18 mouse cellular contexts compared by ENCODE assay signal in the genomic region with DNA sequence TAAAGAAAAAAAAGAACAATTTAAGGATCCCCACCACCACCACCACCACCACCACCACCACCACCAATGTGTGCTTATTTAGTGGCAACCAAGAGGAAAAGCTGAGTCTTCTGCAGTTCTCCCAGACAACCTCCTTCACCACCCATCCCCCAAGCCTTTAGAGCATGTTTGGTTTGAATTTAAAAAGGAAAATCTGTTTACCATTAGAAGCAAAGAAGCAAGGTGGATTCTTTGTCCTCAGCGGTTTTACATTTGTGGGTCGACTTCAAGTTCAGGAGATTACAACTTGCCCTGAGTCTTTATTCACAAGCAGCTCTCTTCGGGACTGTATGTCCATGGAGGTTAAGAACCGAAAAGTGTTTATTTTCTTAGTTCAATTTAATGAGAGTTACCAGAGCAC. TPM values are rescaled to one million over a fixed set of nuclear protein-coding genes. Genes with fewer than 3 reads are reported as not detected.
A peak's percentile ranks its signal among the peaks of the same experiment; 100 is the strongest.
DNase-seq lines count a peak whose midpoint lies in the region; ATAC-seq lines count a peak whose summit lies in the region.
"Had no signal": no experiment of that assay in that cellular context is flagged by ENCODE, and none has a peak within 500 bp of the region (broad histone marks: within the 10 kb centered on the region; RNA-seq: fewer than 3 reads in every experiment).

No protein-coding gene starts in this region.

- H3K27ac ChIP-seq in midbrain, embryonic 14.5 days (replicated peaks; ENCODE audit: low read depth, low read length) = no peak overlapping the region; the same call in 1 of the 2 replicates
- H3K27ac ChIP-seq in midbrain, embryonic 11.5 days (ENCODE audit: low read depth, low read length) = no peak overlapping the region
- H3K27ac ChIP-seq: liver, embryonic 12.5 days; macrophage had no signal

- no peaks in the 10 kb centered on the region for H3K36me3 ChIP-seq in midbrain, embryonic 14.5 days (ENCODE audit: control insufficient read depth, insufficient read depth, low read length)
- H3K36me3 ChIP-seq in midbrain, embryonic 11.5 days (ENCODE audit: control insufficient read depth, insufficient read depth, low read length) = no peaks in the 10 kb centered on the region
- H3K36me3 ChIP-seq: heart, embryonic 12.5 days; liver, embryonic 12.5 days; neural tube, embryonic 12.5 days had no signal

- no peak for ATAC-seq in midbrain, embryonic 14.5 days (ENCODE audit: low FRiP score, low TSS enrichment)
- ATAC-seq in midbrain, embryonic 11.5 days (ENCODE audit: low FRiP score) = no peak
- ATAC-seq: intestine, postnatal 0 days; liver, embryonic 12.5 days had no signal

- no peak overlapping the region for H3K9ac ChIP-seq in midbrain, embryonic 14.5 days (replicated peaks; ENCODE audit: low read length)
- H3K9ac ChIP-seq in midbrain, embryonic 11.5 days (ENCODE audit: low read length) = no peak overlapping the region
- H3K9ac ChIP-seq: heart, embryonic 12.5 days; liver, embryonic 12.5 days; lung, embryonic 14.5 days had no signal

- 27% methylated on average over 4 of the region's 4 CpGs for WGBS in midbrain, embryonic 14.5 days
- 22% methylated on average over 4 of the region's 4 CpGs for WGBS in midbrain, embryonic 11.5 days

- no peak overlapping the region for H3K4me3 ChIP-seq in midbrain, embryonic 14.5 days (replicated peaks; ENCODE audit: low read depth, low read length)
- H3K4me3 ChIP-seq in midbrain, embryonic 11.5 days (ENCODE audit: low read depth, low read length) = no peak overlapping the region
- H3K4me3 ChIP-seq: heart, embryonic 12.5 days; liver, embryonic 12.5 days had no signal

- no peaks in the 10 kb centered on the region for H3K9me3 ChIP-seq in midbrain, embryonic 14.5 days (ENCODE audit: control insufficient read depth, low read length)
- no peaks in the 10 kb centered on the region for H3K9me3 ChIP-seq in midbrain, embryonic 11.5 days (ENCODE audit: control insufficient read depth, low read length)
- H3K9me3 ChIP-seq: heart, embryonic 12.5 days; liver, embryonic 12.5 days; neural tube, embryonic 12.5 days had no signal

- peak; percentile 27 for DNase-seq in embryo, embryonic 11 days
- no peak for DNase-seq in embryo, embryonic 10 days (ENCODE audit: low spot score)
- no peak for DNase-seq in midbrain, embryonic 14.5 days
- no peak for DNase-seq in midbrain, embryonic 11.5 days (ENCODE audit: low spot score, missing footprints)
- peak; percentile 4 for DNase-seq in induced T-regulatory cell, adult 2 months (ENCODE audit: low read depth)
- DNase-seq in urinary bladder, postnatal 4 days (ENCODE audit: low spot score in 2 of 2) = no peak
- no peak for DNase-seq in lung, postnatal 10 days
- no peak for DNase-seq in frontal cortex, postnatal 10 days (ENCODE audit: low spot score in 2 of 2)
- DNase-seq: cerebellum, postnatal 36 days; gastrocnemius, postnatal 36 days; left cerebral cortex, postnatal 4 days; lung, embryonic 14.5 days; thymus, postnatal 25 days had no signal

- no peaks in the 10 kb centered on the region for H3K27me3 ChIP-seq in midbrain, embryonic 14.5 days (ENCODE audit: control insufficient read depth, insufficient read depth, low read length)
- no peaks in the 10 kb centered on the region for H3K27me3 ChIP-seq in midbrain, embryonic 11.5 days (ENCODE audit: control insufficient read depth, insufficient read depth, low read length)
- H3K27me3 ChIP-seq: heart, embryonic 12.5 days; neural tube, embryonic 12.5 days had no signal

- H3K4me1 ChIP-seq in midbrain, embryonic 14.5 days (ENCODE audit: control insufficient read depth, insufficient read depth, low read length) = peaks cover 28% of the 10 kb centered on the region
- H3K4me1 ChIP-seq in midbrain, embryonic 11.5 days (ENCODE audit: control insufficient read depth, insufficient read depth, low read length) = peaks cover 13% of the 10 kb centered on the region; the same call in 1 of the 2 replicates

- H3K4me2 ChIP-seq in midbrain, embryonic 14.5 days (ENCODE audit: low read length) = peak overlapping the region; percentile 50
- no peak overlapping the region for H3K4me2 ChIP-seq in midbrain, embryonic 11.5 days
- H3K4me2 ChIP-seq: heart, embryonic 12.5 days; liver, embryonic 12.5 days; lung, embryonic 14.5 days had no signal

RNA-seq across cellular contexts. Expression of gene Chn1, which starts 1.8 kb away (rescaled TPM):
- polyA plus RNA-seq in midbrain, embryonic 14.5 days (2014; fragmentation: Nextera tagmentation; extraction: Ambion mirVana) = 105 and 129 TPM in 2 replicates
- polyA plus RNA-seq in midbrain, embryonic 11.5 days (2014; fragmentation: Nextera tagmentation; extraction: Ambion mirVana) = 84.0 and 86.7 TPM in 2 replicates
- polyA plus RNA-seq: macrophage had no signal

Comparison
In these comparisons a context has a peak if more than half of its experiments do, and no peak if none do; other contexts are left out.
1. DNase-seq: peak in embryo, embryonic 11 days (single experiment) and induced T-regulatory cell, adult 2 months (single experiment); none in embryo, embryonic 10 days (single experiment), midbrain, embryonic 14.5 days (single experiment), midbrain, embryonic 11.5 days (single experiment), urinary bladder, postnatal 4 days (0 of 2), lung, postnatal 10 days (single experiment) and frontal cortex, postnatal 10 days (0 of 2).